ENCODE assay signal across 7 mouse cellular contexts in genomic region chr1:63181019-63181418, GRCm38 (mm10). TPM values are rescaled to one million over a fixed set of nuclear protein-coding genes. Genes with fewer than 3 reads are reported as not detected.
DNase-seq lines count a peak whose midpoint lies in the region; ATAC-seq and TF ChIP-seq lines count a peak whose summit lies in the region.

No protein-coding gene starts in this region.

- TF ChIP-seq POLR2A in small intestine, adult 2 months (IDR thresholded peaks at IDR 0.05; ENCODE audit: low read depth, low read length): no peak

- H3K4me2 ChIP-seq in midbrain, embryonic 13.5 days (replicated peaks): no peak overlapping the region

- H3K27ac ChIP-seq in embryonic facial prominence, embryonic 10.5 days (replicated peaks): no peak overlapping the region
- H3K27ac ChIP-seq in midbrain, embryonic 13.5 days: no peak overlapping the region
- H3K27ac ChIP-seq in small intestine, adult 2 months (ENCODE audit: insufficient read depth, low read depth, low read length): no peak overlapping the region

- TF ChIP-seq CTCF in small intestine, adult 2 months (IDR thresholded peaks at IDR 0.05; ENCODE audit: extremely low read depth, insufficient read length, insufficient replicate concordance, low read depth, low read length): peak; percentile 99

- ATAC-seq in granulocyte monocyte progenitor cell, adult 5-6 weeks (replicated peaks; ENCODE audit: poor library complexity, severe bottlenecking): peak; percentile 65
- peak; percentile 87 for ATAC-seq in midbrain, embryonic 13.5 days

- peaks cover 55% of the 10 kb centered on the region for H3K36me3 ChIP-seq in embryonic facial prominence, embryonic 10.5 days (replicated peaks)
- H3K36me3 ChIP-seq in midbrain, embryonic 13.5 days: peaks cover 22% of the 10 kb centered on the region
- peaks cover 13% of the 10 kb centered on the region for H3K36me3 ChIP-seq in small intestine, adult 2 months (ENCODE audit: control insufficient read depth, insufficient read depth, low read length)

- H3K9ac ChIP-seq in midbrain, embryonic 13.5 days (replicated peaks): no peak overlapping the region

- WGBS in embryonic facial prominence, embryonic 10.5 days: 9% methylated on average over 3 of the region's 3 CpGs
- WGBS in midbrain, embryonic 13.5 days: 6% methylated on average over 3 of the region's 3 CpGs
- WGBS in small intestine, adult 2 months: 2% methylated on average over 3 of the region's 3 CpGs

- intact Hi-C loops in left cerebral cortex, postnatal 4 days (cut with DNase I): loop anchor here (5.0 kb wide), 1 partner anchor 71 kb away; no protein-coding TSS in a partner anchor

- H3K27me3 ChIP-seq in embryonic facial prominence, embryonic 10.5 days (replicated peaks; ENCODE audit: low read depth, poor library complexity, severe bottlenecking): no peaks in the 10 kb centered on the region
- H3K27me3 ChIP-seq in midbrain, embryonic 13.5 days: no peaks in the 10 kb centered on the region
- no peaks in the 10 kb centered on the region for H3K27me3 ChIP-seq in small intestine, adult 2 months (ENCODE audit: control insufficient read depth, insufficient read depth, low read length)

- no peak overlapping the region for H3K4me3 ChIP-seq in embryonic facial prominence, embryonic 10.5 days
- no peak overlapping the region for H3K4me3 ChIP-seq in midbrain, embryonic 13.5 days (replicated peaks)
- no peak overlapping the region for H3K4me3 ChIP-seq in small intestine, adult 2 months (ENCODE audit: low read depth, low read length)

- H3K9me3 ChIP-seq in embryonic facial prominence, embryonic 10.5 days: no peaks in the 10 kb centered on the region
- H3K9me3 ChIP-seq in midbrain, embryonic 13.5 days: no peaks in the 10 kb centered on the region

- H3K4me1 ChIP-seq in embryonic facial prominence, embryonic 10.5 days: peaks cover 13% of the 10 kb centered on the region
- peaks cover 17% of the 10 kb centered on the region for H3K4me1 ChIP-seq in midbrain, embryonic 13.5 days (replicated peaks)
- peaks cover 6% of the 10 kb centered on the region for H3K4me1 ChIP-seq in small intestine, adult 2 months (ENCODE audit: control insufficient read depth, insufficient read depth, insufficient read length, low read length)

- DNase-seq in adrenal gland, postnatal 10 days: peak; percentile 94
- peak; percentile 93 for DNase-seq in embryonic facial prominence, embryonic 10.5 days (ENCODE audit: low spot score)
- DNase-seq in kidney, adult 11 months: peak; percentile 92
- DNase-seq in left cerebral cortex, postnatal 4 days: peak; percentile 94

RNA-seq across cellular contexts. Expression of gene Ndufs1, which starts 4.4 kb away (rescaled TPM):
- 100 to 1,000 TPM; 379 to 450 TPM for total RNA-seq in adrenal gland, postnatal 10 days (2021)
- 142 and 149 TPM in 2 replicates for polyA plus RNA-seq in embryonic facial prominence, embryonic 10.5 days (2016; fragmentation: Nextera tagmentation; extraction: Ambion mirVana)
- 111 and 115 TPM in 2 replicates for total RNA-seq in granulocyte monocyte progenitor cell, adult 5-6 weeks (2014; fragmentation: Nextera tagmentation)
- 155 and 156 TPM in 2 replicates for total RNA-seq in granulocyte monocyte progenitor cell, adult 5-6 weeks (2017)
- total RNA-seq in left cerebral cortex, postnatal 4 days (2021): 100 to 1,000 TPM; 101 to 107 TPM
- polyA plus RNA-seq in midbrain, embryonic 13.5 days (2015; fragmentation: Nextera tagmentation; extraction: Ambion mirVana): 134 and 143 TPM in 2 replicates
- polyA plus RNA-seq in small intestine, adult 2 months (2012; rRNA removed): 11.2 and 19.9 TPM in 2 replicates

RNA-seq across cellular contexts. Expression of gene Eef1b2, which starts 4.4 kb away (rescaled TPM):
- total RNA-seq in adrenal gland, postnatal 10 days (2021): 100 to 1,000 TPM; 698 to 749 TPM
- 653 and 654 TPM in 2 replicates for polyA plus RNA-seq in embryonic facial prominence, embryonic 10.5 days (2016; fragmentation: Nextera tagmentation; extraction: Ambion mirVana)
- total RNA-seq in granulocyte monocyte progenitor cell, adult 5-6 weeks (2014; fragmentation: Nextera tagmentation): 1,766 and 1,810 TPM in 2 replicates
- 3,234 and 3,329 TPM in 2 replicates for total RNA-seq in granulocyte monocyte progenitor cell, adult 5-6 weeks (2017)
- total RNA-seq in left cerebral cortex, postnatal 4 days (2021): 100 to 1,000 TPM; 705 to 714 TPM
- polyA plus RNA-seq in midbrain, embryonic 13.5 days (2015; fragmentation: Nextera tagmentation; extraction: Ambion mirVana): 462 and 473 TPM in 2 replicates
- 261 and 396 TPM in 2 replicates for polyA plus RNA-seq in small intestine, adult 2 months (2012; rRNA removed)

RNA-seq across cellular contexts. Expression of gene Gpr1, which starts 33.3 kb away (rescaled TPM):
- under 1 TPM; 0.33 to 0.66 TPM for total RNA-seq in adrenal gland, postnatal 10 days (2021)
- 0.10 and 0.12 TPM in 2 replicates for polyA plus RNA-seq in embryonic facial prominence, embryonic 10.5 days (2016; fragmentation: Nextera tagmentation; extraction: Ambion mirVana)
- not detected in 2 replicates for total RNA-seq in granulocyte monocyte progenitor cell, adult 5-6 weeks (2014; fragmentation: Nextera tagmentation)
- not detected in 2 replicates for total RNA-seq in granulocyte monocyte progenitor cell, adult 5-6 weeks (2017)
- total RNA-seq in left cerebral cortex, postnatal 4 days (2021): under 1 TPM; 0.50 TPM
- polyA plus RNA-seq in midbrain, embryonic 13.5 days (2015; fragmentation: Nextera tagmentation; extraction: Ambion mirVana): 0.43 and 0.70 TPM in 2 replicates
- 0.06 TPM in 1 of 2 replicates, not detected in the other for polyA plus RNA-seq in small intestine, adult 2 months (2012; rRNA removed)
